Mouse (Mus musculus) ES-E14 (cell line): ENCODE measurements around the gene Fam168a. TPM values are rescaled to one million over a fixed set of nuclear protein-coding genes. Genes with fewer than 3 reads are reported as not detected.

Experiments
- DNase-seq: peaks from one replicate; pipeline ENCODE4 v3.0.0-alpha.2; 2013; ENCODE audit warnings: low read depth, low spot score
- H3K27ac ChIP-seq: 2 replicates; pipeline ENCODE4 v1.5.1; 2012; ENCODE audit warnings: low read depth, mild to moderate bottlenecking, low read length, moderate library complexity, mixed read lengths; ENCODE audit not compliant: poor library complexity, insufficient read depth, severe bottlenecking
- H3K36me3 ChIP-seq: 2 replicates; pipeline ENCODE4 v1.6.1; 2012; ENCODE audit warnings: mild to moderate bottlenecking, low read length, moderate library complexity, mixed read lengths; ENCODE audit not compliant: control insufficient read depth, poor library complexity, insufficient read depth, severe bottlenecking
- H3K4me1 ChIP-seq, 2 experiments: fragments of 150-350 bp in 1 of 2; sonication (generic) in 1 of 2; 2 replicates each; pipeline ENCODE4 v1.6.1; 2012; ENCODE audit warnings: low read length in 2 of 2, mild to moderate bottlenecking in 1 of 2, mixed read lengths in 1 of 2; ENCODE audit not compliant: control insufficient read depth in 2 of 2, insufficient read depth in 2 of 2, poor library complexity in 1 of 2
- H3K4me3 ChIP-seq, 2 experiments: fragments of 150-350 bp in 1 of 2; sonication (generic) in 1 of 2; 2 replicates each; pipeline ENCODE4 v1.5.1; 2012; ENCODE audit warnings: low read length in 2 of 2, low read depth in 1 of 2, mild to moderate bottlenecking in 1 of 2, mixed read lengths in 1 of 2; ENCODE audit not compliant: insufficient read depth in 1 of 2, poor library complexity in 1 of 2, severe bottlenecking in 1 of 2
- H3K9ac ChIP-seq: 2 replicates; pipeline ENCODE4 v1.6.1; 2012; ENCODE audit warnings: low read depth, mild to moderate bottlenecking, low read length, mixed read lengths; ENCODE audit not compliant: poor library complexity, insufficient read depth, severe bottlenecking
- H3K9me3 ChIP-seq: fragments of 150-350 bp; sonication (generic); 2 replicates; pipeline ENCODE4 v1.6.1; 2012; ENCODE audit warnings: low read depth, mild to moderate bottlenecking, low read length; ENCODE audit not compliant: control insufficient read depth, insufficient read depth
- CHD2 ChIP-seq: IDR thresholded peaks from 2 replicates; pipeline ENCODE4 v1.6.1; 2014; ENCODE audit warnings: mild to moderate bottlenecking, low read depth, low read length, inconsistent platforms
- HCFC1 ChIP-seq: IDR thresholded peaks from 2 replicates; pipeline ENCODE4 v1.6.1; 2012; ENCODE audit warnings: low read length, inconsistent platforms, borderline replicate concordance; ENCODE audit not compliant: insufficient read depth
- MAFK ChIP-seq: IDR thresholded peaks from 2 replicates; pipeline ENCODE4 v1.6.1; 2014; ENCODE audit warnings: mild to moderate bottlenecking, low read depth, low read length, inconsistent platforms; ENCODE audit not compliant: insufficient read depth
- ZC3H11A ChIP-seq: IDR thresholded peaks from 2 replicates; pipeline ENCODE4 v1.6.1; 2012; ENCODE audit warnings: low read depth, mild to moderate bottlenecking, inconsistent platforms, low read length, borderline replicate concordance
- ZNF384 ChIP-seq: IDR thresholded peaks from 2 replicates; pipeline ENCODE4 v1.6.1; 2012; ENCODE audit warnings: low read depth, low read length, inconsistent platforms
- in situ Hi-C, 2 experiments: fragments of 600-800 bp; cut with MboI; formaldehyde crosslinking; loops; one replicate each; pipeline ENCODE4 v1.15.1; 2025; ENCODE audit warnings: low sequenced_read_pairs in 2 of 2, inconsistent platforms in 1 of 2; ENCODE audit not compliant: unreplicated experiment in 2 of 2
- total RNA-seq: library from RNA; depleted of rRNA; stranded (reverse); fragments of 300-350 nt; gene quantifications from 2 replicates; pipeline ENCODE4 v1.2.3, GENCODE M21; 2012

The Fam168a gene
- total RNA-seq, 1 experiment: 21.1 TPM

DNA sequence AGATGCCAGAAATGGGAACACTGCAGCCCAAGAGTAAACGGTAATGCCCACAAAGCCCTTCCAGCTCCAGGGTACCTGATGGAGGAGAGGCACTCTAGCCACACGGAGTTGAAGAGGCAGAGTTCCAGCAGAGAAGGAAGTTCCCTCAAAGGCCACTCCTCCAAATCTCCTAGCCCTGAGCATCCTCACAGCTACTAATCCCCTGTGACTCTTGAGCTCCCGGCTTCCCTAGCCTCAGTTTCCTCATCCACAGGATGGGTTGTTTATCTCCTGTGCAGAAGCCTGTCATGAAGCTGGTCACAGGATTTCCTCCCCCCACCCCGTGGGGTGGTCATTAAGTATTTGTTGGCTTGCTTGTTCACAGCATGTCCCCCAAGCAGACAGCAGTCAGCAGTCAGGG is 148.9 kb downstream of the Fam168a start:
- Histone ChIP-seq H3K27ac (no peak overlapping the region), H3K4me3 (no peak overlapping the region), H3K4me1 (peaks cover 7 to 36% of the 10 kb centered on the region in 2 experiments; a peak in 3 of 4 replicates), H3K9ac (no peak overlapping the region; the same call in 1 of the 2 replicates), H3K9me3 (no peaks in the 10 kb centered on the region), H3K36me3 (peaks cover 3% of the 10 kb centered on the region; the same call in 1 of the 2 replicates)
- no peak for DNase-seq
- TF ChIP-seq ZC3H11A (no peak), CHD2 (no peak)
- in situ Hi-C loops: no loop called here

DNA sequence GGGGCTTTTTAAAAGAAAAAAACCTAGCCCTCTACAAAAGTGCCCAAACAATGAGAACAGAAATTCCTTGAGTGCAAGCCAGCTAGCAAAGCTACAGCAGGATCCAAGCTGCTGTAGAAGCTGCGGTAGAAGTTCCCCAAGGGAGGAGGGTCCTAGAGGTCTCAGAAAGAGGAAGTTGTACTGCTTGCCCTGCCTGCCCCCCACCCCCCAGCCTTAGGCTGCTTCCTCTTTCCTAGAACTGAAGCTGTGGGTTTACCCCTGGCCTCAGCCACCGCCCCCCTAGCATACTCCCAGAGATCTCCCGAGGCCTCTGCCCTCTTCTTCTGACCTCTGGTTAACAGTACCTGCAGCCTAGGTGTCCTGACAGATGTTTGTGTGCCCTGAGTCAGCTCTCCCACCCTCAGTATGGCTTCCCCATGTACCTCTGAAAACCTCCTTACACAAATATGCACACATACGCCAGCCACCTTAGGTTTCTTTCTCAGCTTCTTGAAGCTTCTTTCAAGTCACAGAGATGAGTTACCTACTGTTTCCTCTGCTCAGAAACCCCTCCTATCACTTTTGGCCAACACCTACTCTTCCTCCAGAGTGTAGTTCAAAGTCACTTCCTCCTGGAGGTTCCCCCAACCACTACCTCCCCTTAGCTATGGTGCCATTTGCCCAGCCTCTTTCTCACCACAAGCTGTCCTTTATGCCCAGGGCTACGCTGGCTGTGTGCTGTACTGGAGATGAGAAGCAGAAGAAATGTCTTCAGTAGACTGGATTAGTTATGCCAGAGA is 149.5 kb downstream of the Fam168a start:
- Histone ChIP-seq H3K4me3 (no peak overlapping the region), H3K9ac (no peak overlapping the region), H3K4me1 (peaks cover 7 to 35% of the 10 kb centered on the region in 2 experiments; a peak in 3 of 4 replicates), H3K36me3 (peaks cover 3% of the 10 kb centered on the region; the same call in 1 of the 2 replicates), H3K27ac (no peak overlapping the region), H3K9me3 (no peaks in the 10 kb centered on the region)
- in situ Hi-C loops: no loop called here
- no peak for DNase-seq
- no peak for TF ChIP-seq CHD2
- TF ChIP-seq ZC3H11A: no peak
- TF ChIP-seq HCFC1: no peak
- TF ChIP-seq ZNF384: no peak
- TF ChIP-seq MAFK: no peak

DNA sequence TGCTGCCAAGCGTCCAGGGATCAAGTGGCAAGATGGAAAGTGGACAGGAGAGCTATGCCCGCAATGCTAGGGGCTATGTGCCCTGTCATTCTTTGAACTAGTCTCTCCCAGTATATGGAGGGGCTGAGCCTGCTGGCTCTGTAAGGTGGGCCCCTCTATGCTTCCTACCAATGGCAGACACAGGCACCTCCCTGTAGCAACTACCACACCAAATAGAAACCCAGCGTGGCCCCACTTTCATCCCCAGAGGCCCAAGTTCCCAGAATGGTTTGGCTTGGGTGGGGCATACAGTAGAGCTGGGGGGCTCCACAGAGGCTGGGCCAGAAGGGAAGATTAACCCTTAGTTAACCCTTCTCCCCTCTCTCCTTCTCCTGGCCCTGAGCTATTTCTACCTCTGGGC is 154.0 kb downstream of the Fam168a start:
- Histone ChIP-seq H3K4me1 (peaks cover 7 to 24% of the 10 kb centered on the region in 2 experiments; a peak in 3 of 4 replicates), H3K4me3 (no peak overlapping the region), H3K36me3 (peaks cover 3% of the 10 kb centered on the region; the same call in 1 of the 2 replicates), H3K27ac (no peak overlapping the region), H3K9me3 (no peaks in the 10 kb centered on the region), H3K9ac (no peak overlapping the region)
- TF ChIP-seq ZNF384 (no peak), CHD2 (no peak), ZC3H11A (no peak), HCFC1 (no peak), MAFK (no peak)
- DNase-seq: no peak
- in situ Hi-C loops: no loop called here

- no peak for TF ChIP-seq HCFC1
- no peak for TF ChIP-seq ZC3H11A
- TF ChIP-seq ZNF384: no peak
- TF ChIP-seq CHD2: no peak
- no peak for TF ChIP-seq MAFK
- no peak overlapping the region for H3K4me3 ChIP-seq
- DNase-seq: no peak
- no peak overlapping the region for H3K27ac ChIP-seq
- H3K36me3 ChIP-seq: peaks cover 3% of the 10 kb centered on the region; the same call in 1 of the 2 replicates
- peaks cover 7 to 24% of the 10 kb centered on the region in 2 experiments; a peak in 3 of 4 replicates for H3K4me1 ChIP-seq
- in situ Hi-C loops: no loop called here
- no peaks in the 10 kb centered on the region for H3K9me3 ChIP-seq
- no peak overlapping the region for H3K9ac ChIP-seq
These were observed 154.8 kb downstream of the Fam168a start for GRCm38 (mm10) chr7:100861209-100861608.
